14 mouse cellular contexts compared by ENCODE assay signal in genomic region chr8:122961458-122961857, GRCm38 (mm10).
DNase-seq lines count a peak whose midpoint lies in the region; ATAC-seq lines count a peak whose summit lies in the region.
"Had no signal": no experiment of that assay in that cellular context is flagged by ENCODE, and none has a peak within 500 bp of the region (broad histone marks: within the 10 kb centered on the region; RNA-seq: fewer than 3 reads in every experiment).

No protein-coding gene starts in this region.

- peaks cover 31% of the 10 kb centered on the region for H3K4me1 ChIP-seq in heart, embryonic 15.5 days (replicated peaks)
- peaks cover 97% of the 10 kb centered on the region for H3K4me1 ChIP-seq in megakaryocyte, embryonic 14.5 days
- H3K4me1 ChIP-seq in kidney, embryonic 16.5 days (ENCODE audit: insufficient read depth, low read length) = peaks cover 26% of the 10 kb centered on the region
- peaks cover 47% of the 10 kb centered on the region for H3K4me1 ChIP-seq in liver, embryonic 16.5 days (ENCODE audit: control insufficient read depth, low read depth, low read length)

- no peak for ATAC-seq in heart, embryonic 15.5 days (replicated peaks; ENCODE audit: insufficient number of reproducible peaks, insufficient read depth, low FRiP score, low read depth)
- no peak for ATAC-seq in megakaryocyte, adult 5-6 weeks (ENCODE audit: poor library complexity, severe bottlenecking)
- no peak for ATAC-seq in kidney, embryonic 16.5 days (ENCODE audit: low FRiP score, low TSS enrichment)
- ATAC-seq in liver, embryonic 16.5 days (ENCODE audit: low read depth) = no peak

- DNase-seq in heart, postnatal 14 days = no peak
- no peak for DNase-seq in left cerebral cortex, adult 8-10 months (ENCODE audit: low spot score in 2 of 2)
- DNase-seq in right cerebral cortex, postnatal 14 days = no peak
- DNase-seq: heart, adult 2 months had no signal

- 7% methylated on average over 2 of the region's 2 CpGs for WGBS in heart, embryonic 15.5 days
- WGBS in kidney, embryonic 16.5 days = 10% methylated on average over 2 of the region's 2 CpGs
- 7% methylated on average over 2 of the region's 2 CpGs for WGBS in liver, embryonic 16.5 days (ENCODE audit: insufficient replicate concordance)

- no peak overlapping the region for H3K4me3 ChIP-seq in heart, embryonic 15.5 days
- H3K4me3 ChIP-seq in megakaryocyte, embryonic 14.5 days (replicated peaks) = peak overlapping the region; percentile 85
- H3K4me3 ChIP-seq in kidney, embryonic 16.5 days (ENCODE audit: low read length) = no peak overlapping the region
- H3K4me3 ChIP-seq in liver, embryonic 16.5 days (ENCODE audit: low read depth, low read length) = no peak overlapping the region
- H3K4me3 ChIP-seq: embryonic facial prominence, embryonic 15.5 days; forebrain, embryonic 12.5 days; heart, adult 2 months; hindbrain, embryonic 10.5 days; limb, embryonic 15.5 days; midbrain, embryonic 10.5 days had no signal

- 0 out of 2 replicates have a peak, but pooled peaks cover 3% of the 10 kb centered on the region for H3K36me3 ChIP-seq in heart, embryonic 15.5 days
- H3K36me3 ChIP-seq in megakaryocyte, embryonic 14.5 days (replicated peaks; ENCODE audit: low read length) = peaks cover 39% of the 10 kb centered on the region
- H3K36me3 ChIP-seq in kidney, embryonic 16.5 days (ENCODE audit: insufficient read depth, low read length) = no peaks in the 10 kb centered on the region
- H3K36me3 ChIP-seq in liver, embryonic 16.5 days (ENCODE audit: control insufficient read depth, insufficient read depth) = no peaks in the 10 kb centered on the region
- H3K36me3 ChIP-seq: forebrain, embryonic 12.5 days had no signal

- intact Hi-C loops in heart, postnatal 14 days (cut with DNase I) = no loop called here

- H3K4me2 ChIP-seq in heart, embryonic 15.5 days = no peak overlapping the region
- H3K4me2 ChIP-seq in kidney, embryonic 16.5 days (replicated peaks; ENCODE audit: low read depth, low read length) = peak overlapping the region; percentile 33; the same call in 1 of the 2 replicates
- peak overlapping the region; percentile 25 for H3K4me2 ChIP-seq in liver, embryonic 16.5 days (ENCODE audit: low read depth, low read length)
- H3K4me2 ChIP-seq: embryonic facial prominence, embryonic 15.5 days; forebrain, embryonic 12.5 days; limb, embryonic 15.5 days had no signal

- no peaks in the 10 kb centered on the region for H3K9me3 ChIP-seq in heart, embryonic 15.5 days (replicated peaks)
- no peaks in the 10 kb centered on the region for H3K9me3 ChIP-seq in megakaryocyte, embryonic 14.5 days
- H3K9me3 ChIP-seq in kidney, embryonic 16.5 days (ENCODE audit: low read length) = no peaks in the 10 kb centered on the region
- no peaks in the 10 kb centered on the region for H3K9me3 ChIP-seq in liver, embryonic 16.5 days (replicated peaks; ENCODE audit: control insufficient read depth, low read length)
- H3K9me3 ChIP-seq: embryonic facial prominence, embryonic 15.5 days; forebrain, embryonic 12.5 days; hindbrain, embryonic 10.5 days; limb, embryonic 15.5 days; midbrain, embryonic 10.5 days had no signal

- H3K27ac ChIP-seq in heart, embryonic 15.5 days = 0 out of 2 replicates have a peak overlapping the region, but pooled peaks have one; percentile 5
- peak overlapping the region; percentile 1; the same call in 1 of the 2 replicates for H3K27ac ChIP-seq in kidney, embryonic 16.5 days (ENCODE audit: low read length)
- H3K27ac ChIP-seq in liver, embryonic 16.5 days (ENCODE audit: low read length) = peak overlapping the region; percentile 43; the same call in 1 of the 2 replicates
- H3K27ac ChIP-seq: embryonic facial prominence, embryonic 15.5 days; forebrain, embryonic 12.5 days; heart, adult 2 months; hindbrain, embryonic 10.5 days; limb, embryonic 15.5 days; midbrain, embryonic 10.5 days had no signal

- no peak overlapping the region for H3K9ac ChIP-seq in heart, embryonic 15.5 days
- no peak overlapping the region for H3K9ac ChIP-seq in kidney, embryonic 16.5 days (replicated peaks; ENCODE audit: low read length)
- no peak overlapping the region for H3K9ac ChIP-seq in liver, embryonic 16.5 days (ENCODE audit: low read depth, low read length)
- H3K9ac ChIP-seq: embryonic facial prominence, embryonic 15.5 days; forebrain, embryonic 12.5 days; limb, embryonic 15.5 days had no signal

- H3K27me3 ChIP-seq in heart, embryonic 15.5 days = no peaks in the 10 kb centered on the region
- H3K27me3 ChIP-seq in megakaryocyte, embryonic 14.5 days (replicated peaks) = no peaks in the 10 kb centered on the region
- H3K27me3 ChIP-seq in kidney, embryonic 16.5 days (ENCODE audit: insufficient read depth, low read length) = no peaks in the 10 kb centered on the region
- H3K27me3 ChIP-seq in liver, embryonic 16.5 days (ENCODE audit: control insufficient read depth, insufficient read depth, low read depth, low read length) = no peaks in the 10 kb centered on the region
- H3K27me3 ChIP-seq: embryonic facial prominence, embryonic 15.5 days; forebrain, embryonic 12.5 days; limb, embryonic 15.5 days had no signal
